Mouse (Mus musculus): Measurements from ENCODE around the gene Gchfr.

- TF ChIP-seq CTCF (IDR thresholded peaks at IDR 0.05; ENCODE audit: extremely low read depth, insufficient read depth, low read length), result no peak
- peak; percentile 74 for TF ChIP-seq POLR2A (IDR thresholded peaks at IDR 0.05; ENCODE audit: extremely low read depth, insufficient read depth, low read length)
Observed at GRCm38 (mm10) chr2:119208344-119209175, 41.0 kb downstream of the Gchfr start, which contains the start of the genes Zfyve19 and Dnajc17.
